Mouse (Mus musculus): ENCODE data around the gene Scml4.

DNA sequence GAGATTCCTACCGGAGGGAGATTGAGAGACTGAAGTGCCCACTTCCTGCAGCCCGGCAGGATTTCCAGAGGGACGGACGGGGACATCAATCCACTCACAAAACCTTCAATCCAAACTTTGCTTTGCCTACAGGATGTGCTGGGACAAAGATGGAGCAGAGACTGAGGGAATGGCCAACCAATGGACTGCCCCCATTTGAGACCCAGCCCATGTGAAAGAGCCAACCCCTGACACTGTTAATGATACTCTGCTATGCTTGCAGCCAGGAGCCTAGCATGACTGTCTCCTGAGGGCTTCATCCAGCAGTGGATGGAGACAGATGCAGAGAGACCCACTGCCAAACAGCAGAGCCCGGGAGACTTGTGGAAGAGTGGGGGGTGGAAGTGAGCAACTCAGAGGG lies 19.5 kb downstream of the Scml4 start:
- TF ChIP-seq ZC3H11A (IDR thresholded peaks at IDR 0.05; ENCODE audit: borderline replicate concordance, low read depth, low read length) (no peak), HCFC1 (IDR thresholded peaks at IDR 0.05; ENCODE audit: borderline replicate concordance, insufficient read depth, low read length) (no peak), MAFK (IDR thresholded peaks at IDR 0.05; ENCODE audit: insufficient read depth, low read depth, low read length) (no peak)
